Mouse (Mus musculus): Measurements from ENCODE around the gene Akap10. TPM values are rescaled to one million over a fixed set of nuclear protein-coding genes. Genes with fewer than 3 reads are reported as not detected.

The Akap10 gene
- total RNA-seq, 1 experiment from 2014 or later: 39.7 TPM

GRCm38 (mm10) chr11:61839940-61840339 is 90.1 kb downstream of the Akap10 start:
- no peak for ATAC-seq (replicated peaks; ENCODE audit: low read depth, poor library complexity, severe bottlenecking)

DNA sequence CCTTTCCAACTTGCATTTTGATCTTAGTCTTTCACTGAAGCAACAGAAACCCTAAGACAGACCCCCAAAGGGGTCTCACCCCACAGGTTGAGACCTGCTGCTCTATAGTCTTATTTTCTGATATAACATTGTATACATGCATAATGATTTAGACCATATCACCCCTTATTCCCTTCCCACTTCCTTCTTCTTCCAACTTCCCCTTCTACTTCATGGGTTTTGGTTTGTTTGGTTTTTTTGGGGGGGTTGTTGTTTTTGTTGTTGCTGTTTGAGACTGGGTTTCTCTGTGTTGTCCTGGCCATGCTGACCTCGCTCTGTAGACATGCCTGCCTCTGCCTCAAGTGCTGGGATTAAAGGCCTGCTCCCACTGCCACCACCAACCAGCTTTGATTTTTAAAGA is 90.9 kb downstream of the Akap10 start:
- 0 out of 2 replicates have a peak, but pooled peaks have one; percentile 5 for ATAC-seq (replicated peaks; ENCODE audit: low read depth, poor library complexity, severe bottlenecking)

Other genes starting within 250 kb of the Akap10 start
- gene Fam83g, start 246.2 kb downstream of the Akap10 start, total RNA-seq (2017): not detected in 2 replicates
- gene Slc5a10, start 209.4 kb downstream of the Akap10 start, total RNA-seq (2017): not detected in 2 replicates
- 32.4 and 37.5 TPM in 2 replicates for gene Prpsap2, start 168.2 kb downstream of the Akap10 start, total RNA-seq (2017)
- gene Ulk2, start 75.2 kb downstream of the Akap10 start, total RNA-seq (2017): 20.1 and 23.2 TPM in 2 replicates
- gene Specc1, start 26.5 kb upstream of the Akap10 start, total RNA-seq (2017): 33.6 and 33.9 TPM in 2 replicates

Measured in common myeloid progenitor, adult 5-6 weeks (primary cell).